Comparison of ENCODE assay signal across 8 mouse cellular contexts in the genomic region with DNA sequence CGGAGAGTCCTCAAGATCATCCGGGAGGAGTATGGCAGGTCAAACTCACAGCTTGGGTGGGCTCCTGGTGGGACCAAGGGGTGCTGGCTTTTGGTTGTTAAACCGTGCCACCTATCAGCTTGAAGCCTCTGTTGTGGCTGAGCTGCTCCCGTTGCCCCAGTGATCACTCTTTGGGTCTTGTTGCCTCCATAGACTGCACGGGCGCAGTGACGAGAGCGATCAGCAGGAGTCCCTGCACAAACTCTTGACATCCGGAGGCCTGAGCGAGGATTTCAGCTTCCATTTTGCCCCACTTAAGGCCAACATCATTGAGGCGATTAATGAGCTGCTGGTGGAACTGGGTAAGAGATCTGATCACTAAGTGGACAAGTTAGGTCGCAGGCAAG. TPM values are rescaled to one million over a fixed set of nuclear protein-coding genes. Genes with fewer than 3 reads are reported as not detected.
DNase-seq lines count a peak whose midpoint lies in the region; ATAC-seq and TF ChIP-seq lines count a peak whose summit lies in the region.

No protein-coding gene starts in this region.

- no peak for TF ChIP-seq EP300 in heart, adult 2 months (IDR thresholded peaks at IDR 0.05; ENCODE audit: insufficient read depth, low read depth, low read length)

- H3K9me3 ChIP-seq in embryonic facial prominence, embryonic 13.5 days: no peaks in the 10 kb centered on the region
- H3K9me3 ChIP-seq in intestine, embryonic 15.5 days: no peaks in the 10 kb centered on the region
- no peaks in the 10 kb centered on the region for H3K9me3 ChIP-seq in midbrain, embryonic 10.5 days (replicated peaks)

- H3K27ac ChIP-seq in heart, adult 2 months: peak overlapping the region; percentile 79
- peak overlapping the region; percentile 77; the same call in 1 of the 2 replicates for H3K27ac ChIP-seq in embryonic facial prominence, embryonic 13.5 days
- H3K27ac ChIP-seq in intestine, embryonic 15.5 days: 0 out of 2 replicates have a peak overlapping the region, but pooled peaks have one; percentile 51
- peak overlapping the region; percentile 82 for H3K27ac ChIP-seq in midbrain, embryonic 10.5 days (replicated peaks)

- ATAC-seq in embryonic facial prominence, embryonic 13.5 days (ENCODE audit: insufficient number of reproducible peaks, insufficient read depth, low FRiP score, low TSS enrichment, low read depth): no peak
- ATAC-seq in intestine, embryonic 15.5 days: no peak

- no peaks in the 10 kb centered on the region for H3K79me2 ChIP-seq in heart, adult 2 months (replicated peaks; ENCODE audit: control insufficient read depth, insufficient read depth, low read length)

- H3K36me3 ChIP-seq in heart, adult 2 months (ENCODE audit: control insufficient read depth, insufficient read depth, low read length): 0 out of 2 replicates have a peak, but pooled peaks cover 3% of the 10 kb centered on the region
- peaks cover 37% of the 10 kb centered on the region for H3K36me3 ChIP-seq in embryonic facial prominence, embryonic 13.5 days
- peaks cover 15% of the 10 kb centered on the region for H3K36me3 ChIP-seq in intestine, embryonic 15.5 days
- peaks cover 42% of the 10 kb centered on the region for H3K36me3 ChIP-seq in midbrain, embryonic 10.5 days

- peak overlapping the region; percentile 91 for H3K4me3 ChIP-seq in heart, adult 2 months
- H3K4me3 ChIP-seq in embryonic facial prominence, embryonic 13.5 days: peak overlapping the region; percentile 83
- H3K4me3 ChIP-seq in intestine, embryonic 15.5 days (replicated peaks): peak overlapping the region; percentile 85
- peak overlapping the region; percentile 83 for H3K4me3 ChIP-seq in midbrain, embryonic 10.5 days

- peak overlapping the region; percentile 81 for H3K9ac ChIP-seq in heart, adult 2 months (ENCODE audit: low read depth, low read length)
- peak overlapping the region; percentile 78 for H3K9ac ChIP-seq in embryonic facial prominence, embryonic 13.5 days
- peak overlapping the region; percentile 68 for H3K9ac ChIP-seq in intestine, embryonic 15.5 days

- H3K4me1 ChIP-seq in heart, adult 2 months (ENCODE audit: control insufficient read depth, insufficient read depth, low read length): peaks cover 3% of the 10 kb centered on the region
- H3K4me1 ChIP-seq in embryonic facial prominence, embryonic 13.5 days: peaks cover 22% of the 10 kb centered on the region
- H3K4me1 ChIP-seq in intestine, embryonic 15.5 days (replicated peaks): peaks cover 21% of the 10 kb centered on the region
- peaks cover 21% of the 10 kb centered on the region for H3K4me1 ChIP-seq in midbrain, embryonic 10.5 days

- H3K27me3 ChIP-seq in heart, adult 2 months (ENCODE audit: control insufficient read depth, insufficient read depth, low read length): no peaks in the 10 kb centered on the region
- no peaks in the 10 kb centered on the region for H3K27me3 ChIP-seq in embryonic facial prominence, embryonic 13.5 days
- H3K27me3 ChIP-seq in intestine, embryonic 15.5 days (replicated peaks): no peaks in the 10 kb centered on the region
- H3K27me3 ChIP-seq in midbrain, embryonic 10.5 days (ENCODE audit: low read depth, poor library complexity, severe bottlenecking): no peaks in the 10 kb centered on the region

- no peak for DNase-seq in heart, adult 2 months
- no peak for DNase-seq in heart, postnatal 36 days
- DNase-seq in ES-CJ7 (ENCODE audit: low read depth, low spot score): peak; percentile 35
- peak; percentile 25 for DNase-seq in midbrain, embryonic 10.5 days (ENCODE audit: low spot score)
- peak; percentile 67 for DNase-seq in thymus, postnatal 4 days
- no peak for DNase-seq in gastrocnemius, adult 18-20 months (ENCODE audit: low spot score)

- TF ChIP-seq CTCF in heart, adult 2 months (IDR thresholded peaks at IDR 0.05): no peak

- 2% methylated on average over 12 of the region's 12 CpGs for WGBS in heart, adult 2 months
- 3% methylated on average over 12 of the region's 12 CpGs for WGBS in embryonic facial prominence, embryonic 13.5 days
- 3% methylated on average over 12 of the region's 12 CpGs for WGBS in intestine, embryonic 15.5 days
- WGBS in midbrain, embryonic 10.5 days: 5% methylated on average over 12 of the region's 12 CpGs

- intact Hi-C loops in heart, adult 2 months (cut with DNase I): loop anchor here (2.0 to 5.0 kb wide), 2 partner anchors 51 to 67 kb away; a partner anchor contains a TSS
- intact Hi-C loops in heart, postnatal 36 days (cut with DNase I): loop anchor here (2.0 kb wide), 2 partner anchors 49 to 59 kb away; no protein-coding TSS in a partner anchor

- TF ChIP-seq POLR2A in heart, adult 2 months (IDR thresholded peaks at IDR 0.05; ENCODE audit: insufficient read depth, low read depth, low read length): no peak

- peak overlapping the region; percentile 93 for H3K4me2 ChIP-seq in embryonic facial prominence, embryonic 13.5 days
- H3K4me2 ChIP-seq in intestine, embryonic 15.5 days (replicated peaks): peak overlapping the region; percentile 87

RNA-seq across cellular contexts. Expression of a gene that starts 0.6 kb away (rescaled TPM):
- total RNA-seq in heart, adult 2 months (2021): 10 to 100 TPM; 40.3 to 45.8 TPM
- 60.2 and 63.1 TPM in 2 replicates for polyA plus RNA-seq in heart, adult 2 months (2012; rRNA removed)
- 10 to 100 TPM; 42.7 to 47.7 TPM for total RNA-seq in heart, postnatal 36 days (2021)
- polyA plus RNA-seq in embryonic facial prominence, embryonic 13.5 days (2015; fragmentation: Nextera tagmentation; extraction: Ambion mirVana): 73.2 and 81.1 TPM in 2 replicates
- polyA plus RNA-seq in intestine, embryonic 15.5 days (2015; fragmentation: Nextera tagmentation; extraction: Ambion mirVana): 66.8 and 72.0 TPM in 2 replicates
- 120 and 121 TPM in 2 replicates for polyA plus RNA-seq in midbrain, embryonic 10.5 days (2016; fragmentation: Nextera tagmentation; extraction: Ambion mirVana)
- total RNA-seq in gastrocnemius, adult 18-20 months (2021): 10 to 100 TPM; 56.9 to 72.5 TPM

RNA-seq across cellular contexts. Expression of a gene that starts 42.3 kb away (rescaled TPM):
- total RNA-seq in heart, adult 2 months (2021): 1 to 10 TPM; 5.4 to 5.7 TPM
- polyA plus RNA-seq in heart, adult 2 months (2012; rRNA removed): 4.3 and 4.6 TPM in 2 replicates
- 1 to 10 TPM; 3.4 to 4.6 TPM for total RNA-seq in heart, postnatal 36 days (2021)
- 8.7 and 10.3 TPM in 2 replicates for polyA plus RNA-seq in embryonic facial prominence, embryonic 13.5 days (2015; fragmentation: Nextera tagmentation; extraction: Ambion mirVana)
- polyA plus RNA-seq in intestine, embryonic 15.5 days (2015; fragmentation: Nextera tagmentation; extraction: Ambion mirVana): 15.6 and 15.8 TPM in 2 replicates
- 2.9 and 3.9 TPM in 2 replicates for polyA plus RNA-seq in midbrain, embryonic 10.5 days (2016; fragmentation: Nextera tagmentation; extraction: Ambion mirVana)
- 1 to 10 TPM; 1.7 to 1.8 TPM for total RNA-seq in gastrocnemius, adult 18-20 months (2021)

RNA-seq across cellular contexts. Expression of a gene that starts 50.5 kb away (rescaled TPM):
- 1 to 10 TPM; 8.2 to 8.7 TPM for total RNA-seq in heart, adult 2 months (2021)
- 4.5 and 8.8 TPM in 2 replicates for polyA plus RNA-seq in heart, adult 2 months (2012; rRNA removed)
- total RNA-seq in heart, postnatal 36 days (2021): 1 to 10 TPM; 7.5 to 8.7 TPM
- polyA plus RNA-seq in embryonic facial prominence, embryonic 13.5 days (2015; fragmentation: Nextera tagmentation; extraction: Ambion mirVana): 9.2 and 9.8 TPM in 2 replicates
- polyA plus RNA-seq in intestine, embryonic 15.5 days (2015; fragmentation: Nextera tagmentation; extraction: Ambion mirVana): 6.7 and 6.9 TPM in 2 replicates
- polyA plus RNA-seq in midbrain, embryonic 10.5 days (2016; fragmentation: Nextera tagmentation; extraction: Ambion mirVana): 8.2 and 8.8 TPM in 2 replicates
- 10 to 100 TPM; 10.4 to 10.7 TPM for total RNA-seq in gastrocnemius, adult 18-20 months (2021)

Comparison
In these comparisons a context has a peak if more than half of its experiments do, and no peak if none do; other contexts are left out.
1. DNase-seq: peak in ES-CJ7 (single experiment), midbrain, embryonic 10.5 days (single experiment) and thymus, postnatal 4 days (single experiment); none in heart, adult 2 months (0 of 2), heart, postnatal 36 days (0 of 2) and gastrocnemius, adult 18-20 months (single experiment).
2. Peak in every context shown above with its lines, with median percentiles within 50 percentile points of each other: H3K27ac ChIP-seq, H3K4me3 ChIP-seq and H3K9ac ChIP-seq.